Mouse (Mus musculus) G1E-ER4 (cell line): Measurements from ENCODE around the gene Krt24. TPM values are rescaled to one million over a fixed set of nuclear protein-coding genes. Genes with fewer than 3 reads are reported as not detected.

ENCODE experiments used
- GATA1 ChIP-seq: IDR thresholded peaks from one replicate; pipeline ENCODE4 v1.8.0; 2012; ENCODE audit warnings: low read length, inconsistent platforms
- polyA plus RNA-seq: library from polyadenylated mRNA; stranded (reverse); fragments of >175 nt; gene quantifications from 2 replicates; pipeline ENCODE4 v1.2.3, GENCODE M21; 2012

Gene Krt24
- polyA plus RNA-seq: not detected in 2 replicates

GRCm38 (mm10) chr11:99284833-99285312 lies at the start of gene Krt24:
Gene Krt24, minus strand, starts transcription at chr11:99285262.
- TF ChIP-seq GATA1: no peak

- TF ChIP-seq GATA1: no peak
Measured at GRCm38 (mm10) chr11:99333426-99333825, 48.4 kb upstream of the Krt24 start.

- no peak for TF ChIP-seq GATA1
Measured at GRCm38 (mm10) chr11:99329655-99330054, 44.6 kb upstream of the Krt24 start.

- no peak for TF ChIP-seq GATA1
Measured at GRCm38 (mm10) chr11:99322851-99323250, 37.8 kb upstream of the Krt24 start, which contains the start of gene Krt25. Gene Krt25, minus strand, starts transcription at chr11:99322951.

GRCm38 (mm10) chr11:99321094-99321493 lies 36.0 kb upstream of the Krt24 start:
- no peak for TF ChIP-seq GATA1

GRCm38 (mm10) chr11:99319127-99319526 lies 34.1 kb upstream of the Krt24 start:
- no peak for TF ChIP-seq GATA1

GRCm38 (mm10) chr11:99316543-99316942 lies 31.5 kb upstream of the Krt24 start:
- TF ChIP-seq GATA1: no peak

- no peak for TF ChIP-seq GATA1
Measured at GRCm38 (mm10) chr11:99314594-99314993, 29.5 kb upstream of the Krt24 start.

- TF ChIP-seq GATA1: no peak
Measured at GRCm38 (mm10) chr11:99310882-99311281, 25.8 kb upstream of the Krt24 start.

- TF ChIP-seq GATA1: no peak
Measured at GRCm38 (mm10) chr11:99307579-99307978, 22.5 kb upstream of the Krt24 start.

- TF ChIP-seq GATA1: no peak
Measured at GRCm38 (mm10) chr11:99295039-99295438, 10.0 kb upstream of the Krt24 start.

- no peak for TF ChIP-seq GATA1
Measured at GRCm38 (mm10) chr11:99292846-99293245, 7.8 kb upstream of the Krt24 start.

GRCm38 (mm10) chr11:99284011-99284410 lies 1.1 kb downstream of the Krt24 start:
- TF ChIP-seq GATA1: no peak

GRCm38 (mm10) chr11:99283334-99283733 lies 1.7 kb downstream of the Krt24 start:
- no peak for TF ChIP-seq GATA1

- TF ChIP-seq GATA1: no peak
Measured at GRCm38 (mm10) chr11:99281116-99281515, 3.9 kb downstream of the Krt24 start.

- no peak for TF ChIP-seq GATA1
Measured at GRCm38 (mm10) chr11:99279986-99280385, 5.1 kb downstream of the Krt24 start.

GRCm38 (mm10) chr11:99276786-99277185 lies 8.3 kb downstream of the Krt24 start:
- TF ChIP-seq GATA1: no peak

- no peak for TF ChIP-seq GATA1
Measured at GRCm38 (mm10) chr11:99275624-99276023, 9.4 kb downstream of the Krt24 start.
